Mouse (Mus musculus): ENCODE measurements around the gene Pwwp2b. TPM values are rescaled to one million over a fixed set of nuclear protein-coding genes. Genes with fewer than 3 reads are reported as not detected.

Gene Pwwp2b
- total and polyA plus RNA-seq, 3 experiments = 1.9 to 4.3 TPM; not detected in 1

- Histone ChIP-seq H3K9ac (ENCODE audit: control insufficient read depth, low read depth, low read length, poor library complexity, severe bottlenecking) (no peak overlapping the region), H3K9me3 (replicated peaks; ENCODE audit: insufficient read depth, low read length) (no peaks in the 10 kb centered on the region), H3K4me3 (ENCODE audit: control insufficient read depth in 1 of 2, insufficient read depth in 1 of 2, low read depth in 2 of 2, low read length in 2 of 2) (no peak overlapping the region), H3K27me3 (ENCODE audit: control insufficient read depth in 1 of 2, insufficient read depth in 2 of 2, low read length in 2 of 2) (no peaks in the 10 kb centered on the region), H3K27ac (ENCODE audit: control insufficient read depth, low read depth, low read length) (no peak overlapping the region), H3K36me3 (ENCODE audit: control insufficient read depth in 1 of 2, insufficient read depth in 2 of 2, low read length in 2 of 2) (no peaks in the 10 kb centered on the region), H3K79me2 (ENCODE audit: control insufficient read depth, insufficient read depth, low read length, poor library complexity) (no peaks in the 10 kb centered on the region), H3K4me1 (ENCODE audit: control insufficient read depth in 1 of 2, insufficient read depth in 2 of 2, low read length in 2 of 2) (no peaks in the 10 kb centered on the region)
- no peak for DNase-seq (ENCODE audit: low read depth, low spot score)
- no peak for TF ChIP-seq NELFE (IDR thresholded peaks at IDR 0.05; ENCODE audit: low read depth, low read length)
- no peak for TF ChIP-seq USF2 (IDR thresholded peaks at IDR 0.05; ENCODE audit: borderline replicate concordance in 1 of 2, insufficient read depth in 1 of 2, low read depth in 1 of 2, low read length in 2 of 2)
- TF ChIP-seq SIN3A (IDR thresholded peaks at IDR 0.05; ENCODE audit: low read length) = no peak
- TF ChIP-seq E2F4 (IDR thresholded peaks at IDR 0.05; ENCODE audit: borderline replicate concordance, low read depth, low read length) = no peak
- TF ChIP-seq ZMIZ1 (IDR thresholded peaks at IDR 0.05; ENCODE audit: low read depth, low read length) = no peak
- no peak for TF ChIP-seq POLR2A (IDR thresholded peaks at IDR 0.05; ENCODE audit: control insufficient read depth in 1 of 2, insufficient read depth in 1 of 2, low read depth in 1 of 2, low read length in 2 of 2, poor library complexity in 1 of 2)
- TF ChIP-seq MEF2A (IDR thresholded peaks at IDR 0.05; ENCODE audit: extremely low read depth, insufficient replicate concordance, low read depth, low read length, poor library complexity, severe bottlenecking) = no peak
- no peak for TF ChIP-seq MAFK (IDR thresholded peaks at IDR 0.05; ENCODE audit: borderline replicate concordance, low read depth, low read length)
- TF ChIP-seq GATA1 (IDR thresholded peaks at IDR 0.05; ENCODE audit: low read depth, low read length) = no peak
Observed at GRCm38 (mm10) chr7:139266431-139266830, 18.1 kb downstream of the Pwwp2b start.

- H3K79me2 ChIP-seq (ENCODE audit: control insufficient read depth, insufficient read depth, low read length, poor library complexity) = no peaks in the 10 kb centered on the region
- no peak overlapping the region for H3K9ac ChIP-seq (ENCODE audit: control insufficient read depth, low read depth, low read length, poor library complexity, severe bottlenecking)
- DNase-seq (ENCODE audit: low read depth, low spot score) = no peak
- H3K4me3 ChIP-seq (ENCODE audit: control insufficient read depth in 1 of 2, insufficient read depth in 1 of 2, low read depth in 2 of 2, low read length in 2 of 2) = no peak overlapping the region
- H3K36me3 ChIP-seq (ENCODE audit: control insufficient read depth in 1 of 2, insufficient read depth in 2 of 2, low read length in 2 of 2) = no peaks in the 10 kb centered on the region; a peak in 1 of 4 replicates
- H3K4me1 ChIP-seq (ENCODE audit: control insufficient read depth in 1 of 2, insufficient read depth in 2 of 2, low read length in 2 of 2) = 0 out of 4 replicates have a peak, but pooled peaks cover 0 to 5% of the 10 kb centered on the region in 2 experiments
- no peak overlapping the region for H3K27ac ChIP-seq (ENCODE audit: control insufficient read depth, low read depth, low read length)
- H3K27me3 ChIP-seq (ENCODE audit: control insufficient read depth in 1 of 2, insufficient read depth in 2 of 2, low read length in 2 of 2) = no peaks in the 10 kb centered on the region
- TF ChIP-seq USF1 (IDR thresholded peaks at IDR 0.05; ENCODE audit: low read depth, low read length) (0 out of 2 replicates have a peak, but pooled peaks have one; percentile 8), MAZ (IDR thresholded peaks at IDR 0.05; ENCODE audit: low read depth, low read length) (no peak)
- H3K9me3 ChIP-seq (replicated peaks; ENCODE audit: insufficient read depth, low read length) = no peaks in the 10 kb centered on the region
Observed at GRCm38 (mm10) chr7:139266886-139267870, 18.9 kb downstream of the Pwwp2b start.

- TF ChIP-seq ELF1 (IDR thresholded peaks at IDR 0.05; ENCODE audit: low read depth, low read length) (no peak), CHD2 (IDR thresholded peaks at IDR 0.05; ENCODE audit: low read length) (no peak), USF1 (IDR thresholded peaks at IDR 0.05; ENCODE audit: low read depth, low read length) (no peak)
- no peak overlapping the region for H3K4me3 ChIP-seq (ENCODE audit: control insufficient read depth in 1 of 2, insufficient read depth in 1 of 2, low read depth in 2 of 2, low read length in 2 of 2)
- no peak overlapping the region for H3K27ac ChIP-seq (ENCODE audit: control insufficient read depth, low read depth, low read length)
- H3K9ac ChIP-seq (ENCODE audit: control insufficient read depth, low read depth, low read length, poor library complexity, severe bottlenecking) = no peak overlapping the region
- no peak for DNase-seq (ENCODE audit: low read depth, low spot score)
- peaks cover 0 to 3% of the 10 kb centered on the region in 2 experiments; a peak in 1 of 4 replicates for H3K36me3 ChIP-seq (ENCODE audit: control insufficient read depth in 1 of 2, insufficient read depth in 2 of 2, low read length in 2 of 2)
- H3K27me3 ChIP-seq (ENCODE audit: control insufficient read depth in 1 of 2, insufficient read depth in 2 of 2, low read length in 2 of 2) = no peaks in the 10 kb centered on the region
- H3K4me1 ChIP-seq (ENCODE audit: control insufficient read depth in 1 of 2, insufficient read depth in 2 of 2, low read length in 2 of 2) = peaks cover 0 to 13% of the 10 kb centered on the region in 2 experiments; a peak in 1 of 4 replicates
- H3K79me2 ChIP-seq (ENCODE audit: control insufficient read depth, insufficient read depth, low read length, poor library complexity) = no peaks in the 10 kb centered on the region
- H3K9me3 ChIP-seq (replicated peaks; ENCODE audit: insufficient read depth, low read length) = no peaks in the 10 kb centered on the region
Observed at GRCm38 (mm10) chr7:139270738-139271137, 22.5 kb downstream of the Pwwp2b start.

All from MEL (cell line).